Mouse (Mus musculus) lung, postnatal 0 days (tissue): ENCODE data around the gene Olfr1324. TPM values are rescaled to one million over a fixed set of nuclear protein-coding genes. Genes with fewer than 3 reads are reported as not detected.
"Not testable (repeated sequence)": the region's sequence is repeated elsewhere in the genome, so short reads cannot be mapped to it uniquely, and the experiment has no call there.

Experiments used
- ATAC-seq: fragments of 200-750 bp; cut with Nextera tagmentation; 2 replicates; pipeline ENCODE4 v1.8.0; 2017; ENCODE audit warnings: moderate library complexity
- DNase-seq: peaks from one replicate; pipeline ENCODE4 v3.0.0-alpha.2; 2016; ENCODE audit warnings: low spot score
- H3K27ac ChIP-seq: fragments of 300-500 bp; sonication (generic); 2 replicates; pipeline ENCODE4 v1.5.1; 2014; ENCODE audit warnings: antibody characterized with exemption, mild to moderate bottlenecking, low read length, mixed read lengths
- H3K27me3 ChIP-seq: fragments of 300-500 bp; sonication (generic); replicated peaks from 2 replicates; pipeline ENCODE4 v1.6.1; 2014; ENCODE audit warnings: low read length, mixed read lengths; ENCODE audit not compliant: insufficient read depth
- H3K36me3 ChIP-seq: fragments of 300-500 bp; sonication (generic); 2 replicates; pipeline ENCODE4 v1.6.1; 2014; ENCODE audit warnings: low read length, mixed read lengths; ENCODE audit not compliant: insufficient read depth
- H3K4me1 ChIP-seq: fragments of 300-500 bp; sonication (generic); 2 replicates; pipeline ENCODE4 v1.6.1; 2014; ENCODE audit warnings: antibody characterized with exemption, low read depth, low read length, mixed read lengths; ENCODE audit not compliant: insufficient read depth
- H3K4me2 ChIP-seq: fragments of 300-500 bp; sonication (generic); replicated peaks from 2 replicates; pipeline ENCODE4 v1.6.1; 2014; ENCODE audit warnings: low read depth, mild to moderate bottlenecking, low read length, moderate library complexity, mixed read lengths
- H3K4me3 ChIP-seq: fragments of 300-500 bp; sonication (generic); 2 replicates; pipeline ENCODE4 v1.5.1; 2014; ENCODE audit warnings: low read depth, low read length
- H3K9ac ChIP-seq: fragments of 300-500 bp; sonication (generic); replicated peaks from 2 replicates; pipeline ENCODE4 v1.6.1; 2014; ENCODE audit warnings: low read depth, mild to moderate bottlenecking
- H3K9me3 ChIP-seq: fragments of 300-500 bp; sonication (generic); 2 replicates; pipeline ENCODE4 v1.6.1; 2016; ENCODE audit warnings: low read length, mixed read lengths
- CTCF ChIP-seq: IDR thresholded peaks from 2 replicates; pipeline ENCODE4 v1.5.1; 2016; ENCODE audit warnings: antibody characterized with exemption, mild to moderate bottlenecking
- EP300 ChIP-seq: IDR thresholded peaks from 2 replicates; pipeline ENCODE4 v1.6.1; 2016; ENCODE audit warnings: antibody characterized with exemption, mild to moderate bottlenecking, control low read depth
- WGBS: fragments of 180-500 bp; shearing (Covaris S2); extraction: QIAGEN DNeasy Blood & Tissue Kit; methylation state at CpG from one replicate; pipeline ENCODE4 v1.1.7; 2014; 5-methylcytosine and 5-hydroxymethylcytosine counted together
- polyA plus RNA-seq: library from polyadenylated mRNA; unstranded; fragments of >200 nt; fragmentation: Nextera tagmentation; extraction: Ambion mirVana; gene quantifications from 2 replicates; pipeline ENCODE4 v1.2.1, GENCODE M21; 2015

Olfr1324 gene
- not detected in 2 replicates for polyA plus RNA-seq

DNA sequence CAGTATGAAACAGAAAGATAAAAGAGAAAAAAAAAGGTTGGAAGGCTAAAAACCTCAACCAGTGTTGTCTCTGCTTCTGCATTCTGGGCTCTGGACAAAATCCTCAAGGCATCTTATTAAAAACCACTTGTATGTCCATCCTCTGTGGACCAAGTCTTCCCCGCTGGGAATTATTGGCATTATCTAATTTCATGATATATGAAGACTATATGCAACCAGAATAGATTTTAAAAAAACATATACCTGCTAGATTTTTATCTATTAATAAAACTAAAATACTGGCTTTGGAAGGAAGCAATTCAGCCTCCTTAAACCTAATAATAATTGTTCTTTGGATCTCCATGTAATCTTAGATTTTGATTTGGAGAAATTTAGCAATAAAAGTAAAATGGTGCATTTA is at the start of gene Olfr1324:
Gene Olfr1324, minus strand, starts transcription at position 101 of the 400 bp plus-strand sequence.
- no peaks in the 10 kb centered on the region for H3K36me3 ChIP-seq
- TF ChIP-seq EP300 (no peak), CTCF (no peak)
- no peak within 1 kb of the TSS for H3K4me2 ChIP-seq
- H3K9me3 ChIP-seq: no peaks in the 10 kb centered on the region
- no peak within 1 kb of the TSS for H3K4me3 ChIP-seq
- ATAC-seq (no peak), DNase-seq (no peak)
- H3K27me3 ChIP-seq: no peaks in the 10 kb centered on the region
- no peaks in the 10 kb centered on the region for H3K4me1 ChIP-seq
- no peak within 1 kb of the TSS for H3K9ac ChIP-seq
- WGBS: 85% methylated on average over 1 of the region's 1 CpGs
- no peak within 1 kb of the TSS for H3K27ac ChIP-seq

DNA sequence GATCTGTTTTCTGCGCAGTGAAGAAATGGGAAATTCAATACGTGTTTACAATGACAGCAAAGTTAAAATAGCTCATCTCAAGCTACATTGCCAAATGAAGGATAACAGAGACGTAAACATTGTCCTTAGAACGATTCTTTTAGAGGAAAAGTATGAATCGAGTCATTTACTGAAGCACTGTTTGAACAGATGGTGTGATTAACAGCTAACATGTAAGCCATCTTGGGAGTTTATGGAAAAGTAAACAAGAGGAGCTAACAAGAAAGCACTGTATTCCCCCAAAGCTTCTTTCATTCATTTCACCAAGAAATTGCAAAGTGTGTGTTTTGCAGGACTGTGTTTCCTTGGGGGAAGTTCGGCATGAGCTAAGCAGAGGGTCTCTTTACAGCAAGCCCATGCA is 42.0 kb upstream of the Olfr1324 start:
- H3K4me3 ChIP-seq, H3K9ac ChIP-seq, H3K27ac ChIP-seq, ATAC-seq, H3K9me3 ChIP-seq, DNase-seq, H3K4me2 ChIP-seq, H3K27me3 ChIP-seq, H3K4me1 ChIP-seq, H3K36me3 ChIP-seq: not testable (repeated sequence)
- 69% methylated on average over 6 of the region's 6 CpGs for WGBS

DNA sequence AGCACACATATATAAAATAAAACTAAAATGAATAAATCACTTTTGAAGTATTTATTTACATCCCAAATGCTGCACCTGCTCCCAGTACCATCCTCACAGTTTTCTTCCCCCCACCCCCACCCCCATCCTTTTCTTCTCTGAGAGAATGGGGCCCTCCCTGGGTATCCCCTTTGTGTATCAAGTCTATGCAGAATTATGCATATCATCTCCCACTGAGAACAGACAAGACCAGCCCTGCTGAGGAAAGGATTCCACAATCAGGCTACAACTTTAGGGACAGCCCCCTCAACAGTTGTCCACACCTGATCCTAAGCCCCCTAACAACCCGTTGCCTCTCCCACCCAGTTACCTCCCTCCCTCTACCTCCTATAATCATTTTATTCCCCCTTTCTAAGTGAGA is 27.8 kb upstream of the Olfr1324 start:
- no peak for ATAC-seq
- H3K27me3 ChIP-seq: no peaks in the 10 kb centered on the region

DNA sequence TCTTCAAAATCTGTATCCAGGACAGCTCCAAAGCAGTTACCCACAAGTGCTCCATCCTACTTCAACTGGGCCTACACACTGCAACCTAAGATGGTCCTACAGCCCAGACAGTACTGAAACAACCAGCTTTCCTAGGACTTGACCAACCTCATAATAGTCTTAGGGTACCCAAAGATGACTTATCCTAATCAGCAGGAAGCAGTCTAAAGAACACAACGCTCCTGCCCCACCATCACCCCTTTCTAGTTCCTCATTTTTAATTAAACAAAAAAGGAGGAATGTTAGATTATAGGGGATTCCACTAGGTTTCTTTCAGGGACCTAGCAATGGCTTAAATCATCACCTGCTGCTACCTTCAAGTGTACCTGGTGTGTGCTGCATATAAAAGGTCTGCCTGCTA is 15.1 kb upstream of the Olfr1324 start:
- DNase-seq: no peak
- Histone ChIP-seq H3K9ac (no peak overlapping the region), H3K4me3 (no peak overlapping the region), H3K4me1 (no peaks in the 10 kb centered on the region), H3K4me2 (no peak overlapping the region), H3K9me3 (no peaks in the 10 kb centered on the region), H3K27ac (no peak overlapping the region), H3K27me3 (no peaks in the 10 kb centered on the region), H3K36me3 (no peaks in the 10 kb centered on the region)
- ATAC-seq: no peak
- 86% methylated on average over 1 of the region's 1 CpGs for WGBS
- TF ChIP-seq EP300 (no peak), CTCF (no peak)

More for the DNA sequence above, 27.8 kb upstream of the Olfr1324 start:
- no peak overlapping the region for H3K9ac ChIP-seq
- H3K36me3 ChIP-seq: no peaks in the 10 kb centered on the region
- 29% methylated on average over 1 of the region's 1 CpGs for WGBS
- TF ChIP-seq CTCF: no peak
- no peak for TF ChIP-seq EP300
- H3K9me3 ChIP-seq: no peaks in the 10 kb centered on the region
- no peak overlapping the region for H3K4me2 ChIP-seq
- H3K4me3 ChIP-seq: no peak overlapping the region
- H3K4me1 ChIP-seq: no peaks in the 10 kb centered on the region
- H3K27ac ChIP-seq: no peak overlapping the region
- DNase-seq: no peak

DNA sequence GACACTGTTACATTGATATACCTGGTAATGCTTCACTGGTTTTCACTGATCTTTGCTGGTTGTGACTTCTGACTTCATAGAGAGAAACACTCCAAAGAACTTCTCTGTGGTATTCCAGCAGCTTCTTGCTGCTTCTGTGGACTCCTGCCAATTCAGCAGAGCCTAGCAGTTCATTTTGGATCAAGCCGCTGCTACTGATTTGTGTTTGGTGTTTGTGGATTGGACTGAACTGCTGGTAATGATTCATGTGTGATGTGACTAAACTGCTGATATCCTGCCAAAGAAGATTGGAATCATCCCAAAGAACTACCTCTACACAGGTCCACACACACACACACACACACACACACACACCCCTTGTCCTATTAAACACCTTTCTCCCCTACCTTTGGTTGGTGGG is 14.4 kb upstream of the Olfr1324 start:
- no peaks in the 10 kb centered on the region for H3K9me3 ChIP-seq
- no peaks in the 10 kb centered on the region for H3K27me3 ChIP-seq
- H3K4me2 ChIP-seq: no peak overlapping the region
- no peak overlapping the region for H3K9ac ChIP-seq
- no peaks in the 10 kb centered on the region for H3K4me1 ChIP-seq
- 63% methylated on average over 1 of the region's 1 CpGs for WGBS
- H3K27ac ChIP-seq: no peak overlapping the region
- no peak overlapping the region for H3K4me3 ChIP-seq
- ATAC-seq: no peak
- H3K36me3 ChIP-seq: no peaks in the 10 kb centered on the region
- TF ChIP-seq EP300: no peak
- TF ChIP-seq CTCF: no peak
- no peak for DNase-seq

DNA sequence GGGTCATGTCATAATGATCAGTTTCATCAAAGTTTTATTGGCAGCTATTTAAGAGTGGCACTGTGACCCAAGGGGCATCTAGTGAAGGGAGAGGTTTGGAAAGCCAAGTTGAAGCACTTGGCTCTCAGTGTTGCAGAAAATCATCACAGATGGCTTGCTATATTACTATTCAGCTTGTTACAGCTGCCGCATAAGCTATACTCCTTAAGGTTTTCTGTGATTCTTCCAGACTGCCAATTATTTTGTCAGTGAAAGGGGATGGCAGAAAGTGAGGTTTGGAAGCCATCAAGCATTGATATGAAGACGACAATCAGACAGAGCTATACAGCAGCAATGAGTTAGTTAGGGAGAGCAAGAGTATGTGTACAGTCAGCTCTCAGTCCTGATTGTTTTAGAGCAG is 4.2 kb upstream of the Olfr1324 start:
- H3K9me3 ChIP-seq: no peaks in the 10 kb centered on the region
- H3K27me3 ChIP-seq: no peaks in the 10 kb centered on the region
- no peak overlapping the region for H3K9ac ChIP-seq
- H3K27ac ChIP-seq: no peak overlapping the region
- DNase-seq (no peak), ATAC-seq (no peak)
- WGBS: 81% methylated on average over 2 of the region's 2 CpGs
- no peak for TF ChIP-seq CTCF
- no peak for TF ChIP-seq EP300
- no peak overlapping the region for H3K4me2 ChIP-seq
- H3K4me1 ChIP-seq: no peaks in the 10 kb centered on the region
- H3K4me3 ChIP-seq: no peak overlapping the region
- no peaks in the 10 kb centered on the region for H3K36me3 ChIP-seq

DNA sequence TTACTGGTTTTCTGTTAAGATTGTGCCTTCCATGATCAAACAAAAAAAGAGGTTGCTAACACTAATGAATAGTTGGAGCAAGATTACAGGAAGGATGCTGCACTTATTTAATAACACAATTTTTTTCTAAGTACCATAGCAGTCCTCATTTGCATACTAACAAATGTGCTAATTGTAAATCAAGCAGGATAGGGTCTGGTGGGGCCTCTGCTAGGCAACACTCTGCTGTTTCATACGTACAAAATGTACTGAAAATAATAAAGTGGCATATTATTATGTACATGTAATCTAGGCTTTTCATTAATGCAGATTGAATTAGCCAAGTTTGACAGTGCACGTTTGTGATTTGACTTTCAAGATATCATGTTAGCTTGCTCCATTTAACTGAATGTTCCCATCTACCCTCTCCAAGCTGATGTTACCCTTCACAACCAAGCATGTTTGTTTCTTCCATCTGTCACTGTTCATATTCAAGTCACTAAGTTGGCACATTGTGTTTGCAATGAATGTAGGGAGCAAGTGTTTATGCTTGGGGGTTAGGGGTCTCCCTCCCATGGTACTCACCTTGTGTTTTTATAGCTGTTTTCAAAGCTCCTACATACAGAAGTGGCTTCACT is 478 bp downstream of the Olfr1324 start:
- Histone ChIP-seq H3K9me3 (no peaks in the 10 kb centered on the region), H3K4me3 (no peak overlapping the region), H3K36me3 (no peaks in the 10 kb centered on the region), H3K4me2 (no peak overlapping the region), H3K27ac (no peak overlapping the region), H3K4me1 (no peaks in the 10 kb centered on the region), H3K27me3 (no peaks in the 10 kb centered on the region), H3K9ac (no peak overlapping the region)
- 52% methylated on average over 2 of the region's 2 CpGs for WGBS
- DNase-seq (no peak), ATAC-seq (no peak)
- TF ChIP-seq CTCF: no peak
- TF ChIP-seq EP300: no peak
